Mouse (Mus musculus) granulocyte monocyte progenitor cell, adult 5-6 weeks (primary cell): ENCODE results near the gene Gm49337. TPM values are rescaled to one million over a fixed set of nuclear protein-coding genes. Genes with fewer than 3 reads are reported as not detected.

ENCODE experiments used
- ATAC-seq: replicated peaks from 2 replicates; pipeline ENCODE4 v1.8.0; 2016; ENCODE audit warnings: mild to moderate bottlenecking, moderate TSS enrichment, inconsistent platforms; ENCODE audit not compliant: poor library complexity, severe bottlenecking
- total RNA-seq, 2 experiments: library from RNA; stranded (forward) in 1 of 2; stranded (reverse) in 1 of 2; fragments of 200-712, 200-1000 nt in 1 of 2; fragments of >200 nt in 1 of 2; fragmentation: Nextera tagmentation in 1 of 2; gene quantifications; 2 replicates each; pipeline ENCODE4 v1.2.3; 2014 to 2017

Gm49337 gene
- total RNA-seq, 2 experiments from 2014 or later = 0.26 TPM; not detected in 1

DNA sequence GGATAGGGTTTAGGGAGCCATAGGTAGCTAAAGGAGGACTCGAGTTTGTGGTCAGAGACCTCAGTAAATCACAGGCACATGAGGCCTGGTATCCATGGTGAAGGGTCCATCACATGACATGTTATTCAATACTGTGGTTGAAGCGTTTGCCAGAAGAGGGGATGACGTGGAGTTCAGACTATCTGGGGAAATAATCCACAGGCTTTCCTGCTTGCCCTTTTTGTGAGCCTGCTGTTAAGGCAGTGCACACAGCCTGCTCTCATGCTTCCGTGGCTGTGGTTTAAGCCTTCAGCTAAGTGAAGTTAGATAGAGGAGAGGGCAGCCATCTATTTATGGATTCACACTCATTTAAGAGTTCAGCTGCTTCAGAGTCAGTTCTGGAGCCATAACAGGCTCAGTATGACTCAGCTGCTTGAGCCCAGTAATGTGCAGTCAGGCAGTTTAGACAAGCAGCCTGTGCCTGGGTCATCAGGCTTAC, 127.7 kb downstream of the Gm49337 start:
- ATAC-seq = peak; percentile 82

DNA sequence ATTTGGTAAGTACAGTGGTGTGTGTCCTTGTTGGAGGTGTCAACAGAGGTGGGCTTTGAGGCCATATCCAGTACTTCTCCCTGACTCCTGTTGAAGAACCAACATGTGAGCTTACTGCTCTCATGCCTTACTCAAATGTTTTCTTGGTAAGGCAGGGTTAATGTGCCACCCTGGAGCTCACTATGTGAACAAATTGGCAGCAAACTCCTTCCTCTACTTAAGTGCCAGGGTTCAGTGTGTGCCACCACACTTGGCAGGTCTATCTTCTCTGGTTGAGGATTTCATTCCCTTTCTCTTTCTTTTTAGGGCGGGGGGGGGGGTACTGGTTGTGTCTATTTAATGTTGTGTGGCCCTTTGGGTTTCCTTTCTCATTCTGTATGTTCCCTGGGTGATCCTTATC, 131.4 kb downstream of the Gm49337 start:
- no peak for ATAC-seq

DNA sequence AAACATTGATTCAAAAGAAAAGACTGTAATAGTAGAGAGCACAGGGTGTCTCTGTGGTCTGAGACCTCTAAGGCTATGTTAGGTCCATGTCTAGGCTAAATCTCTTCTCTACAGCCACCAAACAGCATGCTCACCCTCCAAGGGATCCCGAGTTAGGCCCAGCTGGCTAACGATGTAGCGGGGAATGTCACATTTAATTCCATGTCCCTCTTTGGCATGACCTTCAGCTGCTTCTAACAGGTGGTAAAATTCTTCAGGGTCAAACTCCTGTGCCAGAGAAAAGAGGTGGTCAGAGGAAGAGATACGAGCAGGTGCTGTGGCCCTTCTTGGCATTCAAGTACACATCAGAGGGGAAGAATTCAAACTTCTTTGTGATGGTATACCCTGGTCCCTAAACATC, 144.4 kb downstream of the Gm49337 start:
- no peak for ATAC-seq

DNA sequence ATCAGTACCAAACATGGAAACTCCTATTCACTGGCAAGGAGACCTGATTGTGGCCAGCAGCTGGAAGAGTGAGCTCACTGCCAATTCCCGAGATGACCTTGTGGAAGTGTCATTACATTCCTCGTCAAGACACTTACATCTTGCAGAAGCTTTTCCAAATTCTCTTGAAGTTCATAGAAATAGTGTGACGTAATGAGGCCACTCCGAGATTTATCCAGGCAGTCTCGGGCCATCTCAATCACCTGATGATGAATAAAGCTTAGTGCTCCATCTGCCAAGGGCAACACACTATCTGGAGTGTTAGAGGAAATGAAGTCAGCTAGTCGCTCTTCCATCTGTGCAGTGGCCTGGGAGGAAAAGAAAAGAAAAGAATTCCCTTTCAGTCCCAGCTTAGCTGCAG, 148.9 kb downstream of the Gm49337 start:
- ATAC-seq = no peak

DNA sequence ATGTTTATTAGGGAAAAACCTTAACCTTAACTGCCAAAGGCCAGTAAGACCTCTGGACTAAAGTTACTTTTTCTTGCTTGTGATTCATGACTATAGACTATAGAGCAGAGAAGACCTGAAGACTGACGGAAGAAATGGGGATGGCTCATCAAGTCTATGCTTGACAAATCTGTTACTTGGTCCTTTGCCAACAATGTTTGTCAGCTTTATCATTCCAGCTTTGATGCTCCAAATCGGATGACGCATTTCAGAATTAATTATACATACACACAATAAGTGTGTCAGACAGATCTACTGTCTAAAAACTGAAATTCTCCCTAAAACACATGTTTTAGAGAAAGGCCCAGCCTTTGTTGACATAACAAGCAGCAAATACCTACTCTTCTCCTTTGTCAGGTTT, 156.1 kb downstream of the Gm49337 start:
- ATAC-seq = no peak

DNA sequence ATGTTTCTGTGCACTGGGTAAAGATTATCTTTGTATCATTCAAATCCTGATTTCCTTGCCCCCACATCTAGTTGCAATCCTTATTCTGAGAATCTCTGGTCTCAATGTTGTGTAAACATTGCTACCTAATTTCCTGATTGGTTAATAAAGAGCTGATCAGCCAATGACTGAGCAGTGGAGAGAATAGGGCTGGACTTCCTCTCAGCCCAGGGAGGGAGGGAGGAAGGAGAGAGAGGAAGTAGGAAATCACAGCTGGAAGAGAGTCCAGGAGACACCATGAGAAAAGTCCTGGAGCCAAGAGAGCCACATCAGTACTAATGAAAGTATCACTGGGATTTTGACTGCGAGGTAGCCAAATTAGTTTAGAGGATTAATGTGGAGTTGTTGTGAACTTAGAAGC, 163.1 kb downstream of the Gm49337 start:
- ATAC-seq = peak; percentile 58

DNA sequence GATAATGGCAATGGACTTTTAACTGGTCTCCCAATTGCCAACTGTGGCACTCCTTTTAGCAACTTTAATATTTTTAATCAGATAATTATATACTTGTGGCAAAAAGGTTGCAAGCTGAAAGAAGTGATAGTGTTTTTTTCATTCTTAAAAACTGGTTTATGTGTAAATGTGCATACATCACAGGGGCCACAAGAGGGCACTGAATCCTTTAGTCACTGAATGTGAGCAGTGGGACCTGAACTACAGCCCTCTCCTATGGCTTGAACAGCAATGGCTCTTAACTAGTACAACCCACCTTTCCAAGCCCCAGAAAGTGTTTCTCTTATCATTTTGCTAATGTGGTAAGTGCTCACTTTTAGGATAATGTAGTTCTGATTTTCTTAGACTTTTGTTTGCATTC, 168.9 kb downstream of the Gm49337 start:
- peak; percentile 56 for ATAC-seq

Other genes starting within 250 kb of the Gm49337 start
- gene Dmbx1, start 233.5 kb upstream of the Gm49337 start, total RNA-seq (2014; fragmentation: Nextera tagmentation) = not detected in 2 replicates
- gene Dmbx1, start 233.5 kb upstream of the Gm49337 start, total RNA-seq (2017) = not detected in 2 replicates
- gene Faah, start 155.5 kb upstream of the Gm49337 start, total RNA-seq (2014; fragmentation: Nextera tagmentation) = 1.8 and 3.6 TPM in 2 replicates
- 1.3 and 2.1 TPM in 2 replicates for gene Faah, start 155.5 kb upstream of the Gm49337 start, total RNA-seq (2017)
- 15.0 and 17.0 TPM in 2 replicates for gene Nsun4, start 119.5 kb upstream of the Gm49337 start, total RNA-seq (2014; fragmentation: Nextera tagmentation)
- gene Nsun4, start 119.5 kb upstream of the Gm49337 start, total RNA-seq (2017) = 7.4 and 14.6 TPM in 2 replicates
- gene Uqcrh, start 98.3 kb upstream of the Gm49337 start, total RNA-seq (2014; fragmentation: Nextera tagmentation) = 723 and 784 TPM in 2 replicates
- gene Uqcrh, start 98.3 kb upstream of the Gm49337 start, total RNA-seq (2017) = 360 and 561 TPM in 2 replicates
- gene Lrrc41, start 98.1 kb upstream of the Gm49337 start, total RNA-seq (2014; fragmentation: Nextera tagmentation) = 17.9 and 24.3 TPM in 2 replicates
- gene Lrrc41, start 98.1 kb upstream of the Gm49337 start, total RNA-seq (2017) = 19.2 and 20.7 TPM in 2 replicates
- gene Rad54l, start 49.7 kb upstream of the Gm49337 start, total RNA-seq (2014; fragmentation: Nextera tagmentation) = 37.5 and 43.3 TPM in 2 replicates
- gene Rad54l, start 49.7 kb upstream of the Gm49337 start, total RNA-seq (2017) = 27.9 and 34.9 TPM in 2 replicates
- gene Pomgnt1, start 49.5 kb upstream of the Gm49337 start, total RNA-seq (2014; fragmentation: Nextera tagmentation) = 13.8 and 18.3 TPM in 2 replicates
- 17.1 and 17.5 TPM in 2 replicates for gene Pomgnt1, start 49.5 kb upstream of the Gm49337 start, total RNA-seq (2017)
- gene Lurap1, start 22.0 kb upstream of the Gm49337 start, total RNA-seq (2014; fragmentation: Nextera tagmentation) = not detected in 2 replicates
- gene Lurap1, start 22.0 kb upstream of the Gm49337 start, total RNA-seq (2017) = not detected in 2 replicates
- not detected in 2 replicates for gene Tspan1, start 5.8 kb upstream of the Gm49337 start, total RNA-seq (2014; fragmentation: Nextera tagmentation)
- gene Tspan1, start 5.8 kb upstream of the Gm49337 start, total RNA-seq (2017) = not detected in 2 replicates
- gene 1700042G07Rik, start within 50 bp of the Gm49337 start, total RNA-seq (2014; fragmentation: Nextera tagmentation) = not detected in 2 replicates
- gene 1700042G07Rik, start within 50 bp of the Gm49337 start, total RNA-seq (2017) = not detected in 2 replicates
- 0.39 TPM in 1 of 2 replicates, not detected in the other for gene Pik3r3, start 48.2 kb downstream of the Gm49337 start, total RNA-seq (2014; fragmentation: Nextera tagmentation)
- gene Pik3r3, start 48.2 kb downstream of the Gm49337 start, total RNA-seq (2017) = 0.30 TPM in 1 of 2 replicates, not detected in the other